Mouse (Mus musculus) liver, embryonic 15.5 days (tissue): Measurements from ENCODE around the gene Rasgef1b. TPM values are rescaled to one million over a fixed set of nuclear protein-coding genes. Genes with fewer than 3 reads are reported as not detected.
A peak's percentile ranks its signal among the peaks of the same experiment; 100 is the strongest.

ENCODE experiments used
- ATAC-seq: fragments of 200-750 bp; cut with Nextera tagmentation; 2 replicates; pipeline ENCODE4 v1.8.0; 2017; ENCODE audit warnings: moderate number of reproducible peaks, mild to moderate bottlenecking, moderate library complexity; ENCODE audit not compliant: insufficient read depth
- H3K27ac ChIP-seq: fragments of 300-500 bp; sonication (generic); replicated peaks from 2 replicates; pipeline ENCODE4 v1.5.1; 2015; ENCODE audit warnings: mild to moderate bottlenecking, inconsistent platforms
- H3K27me3 ChIP-seq: fragments of 300-500 bp; sonication (generic); 2 replicates; pipeline ENCODE4 v1.6.1; 2015; ENCODE audit warnings: mild to moderate bottlenecking, inconsistent platforms
- H3K36me3 ChIP-seq: fragments of 300-500 bp; sonication (generic); replicated peaks from 2 replicates; pipeline ENCODE4 v1.6.1; 2015; ENCODE audit warnings: moderate library complexity, mild to moderate bottlenecking, inconsistent platforms
- H3K4me1 ChIP-seq: fragments of 300-500 bp; sonication (generic); replicated peaks from 2 replicates; pipeline ENCODE4 v1.6.1; 2015; ENCODE audit warnings: inconsistent platforms
- H3K4me2 ChIP-seq: fragments of 300-500 bp; sonication (generic); 2 replicates; pipeline ENCODE4 v1.6.1; 2015; ENCODE audit warnings: moderate library complexity, mild to moderate bottlenecking, inconsistent platforms
- H3K4me3 ChIP-seq: fragments of 300-500 bp; sonication (generic); replicated peaks from 2 replicates; pipeline ENCODE4 v1.5.1; 2015; ENCODE audit warnings: mild to moderate bottlenecking, inconsistent platforms
- H3K9ac ChIP-seq: fragments of 300-500 bp; sonication (generic); 2 replicates; pipeline ENCODE4 v1.6.1; 2015; ENCODE audit warnings: moderate library complexity, mild to moderate bottlenecking, inconsistent platforms
- H3K9me3 ChIP-seq: fragments of 300-500 bp; sonication (generic); replicated peaks from 2 replicates; pipeline ENCODE4 v1.6.1; 2016; ENCODE audit warnings: inconsistent platforms
- WGBS: fragments of 180-500 bp; shearing (Covaris S2); methylation state at CpG from one replicate; pipeline ENCODE4 v1.1.7; 2015; ENCODE audit warnings: mixed read lengths; ENCODE audit not compliant: insufficient replicate concordance; 5-methylcytosine and 5-hydroxymethylcytosine counted together
- polyA plus RNA-seq: library from polyadenylated mRNA; unstranded; fragments of >200 nt; fragmentation: Nextera tagmentation; extraction: Ambion mirVana; gene quantifications from 2 replicates; pipeline ENCODE4 v1.2.1, GENCODE M21; 2015

Rasgef1b gene
- polyA plus RNA-seq = 7.3 and 8.7 TPM in 2 replicates

DNA sequence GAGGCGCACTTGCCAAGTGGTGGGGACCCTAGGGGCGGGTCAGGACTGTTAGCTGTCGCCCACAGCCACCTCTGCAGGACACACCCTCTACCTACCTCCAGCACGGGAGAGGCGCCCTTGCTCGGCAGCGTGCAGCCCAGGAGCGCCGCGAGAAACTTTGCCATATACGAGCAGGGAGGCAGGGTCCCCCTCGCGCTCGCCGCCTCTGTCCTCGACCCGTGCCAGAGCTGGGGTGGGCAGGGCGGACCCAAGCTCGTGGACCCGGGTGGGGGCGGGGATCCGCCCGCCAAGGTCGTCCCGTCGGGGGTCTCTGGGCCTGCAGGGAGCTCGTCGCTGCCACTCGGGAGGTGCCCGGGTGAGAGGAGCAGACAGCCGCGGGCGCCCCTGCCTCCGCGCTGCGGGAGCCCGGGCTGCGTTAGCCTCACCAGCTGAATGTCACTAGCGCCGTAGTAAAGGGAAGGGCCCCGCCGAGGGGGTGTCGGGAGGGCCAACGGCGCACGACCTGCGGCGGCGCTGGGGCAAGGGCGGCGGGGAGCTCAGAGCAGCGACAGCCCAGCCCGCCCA lies at the start of gene Rasgef1b:
Rasgef1b (minus strand) TSS at position 417 of the 564 bp plus-strand sequence.
- H3K9ac ChIP-seq = no peak within 1 kb of the TSS
- H3K27me3 ChIP-seq = peaks cover 64% of the 10 kb centered on the region
- no peak within 1 kb of the TSS for H3K27ac ChIP-seq
- no peak for ATAC-seq
- no peaks in the 10 kb centered on the region for H3K9me3 ChIP-seq
- no peaks in the 10 kb centered on the region; the same call in 1 of the 2 replicates for H3K4me1 ChIP-seq
- H3K4me2 ChIP-seq = peak within 1 kb of the TSS; percentile 74
- H3K36me3 ChIP-seq = no peaks in the 10 kb centered on the region
- under 1% methylated on average over 52 of the region's 53 CpGs for WGBS
- peak within 1 kb of the TSS; percentile 52 for H3K4me3 ChIP-seq

GRCm38 (mm10) chr5:99775342-99775741 lies 46.5 kb upstream of the Rasgef1b start:
- H3K36me3 ChIP-seq = no peaks in the 10 kb centered on the region
- no peak overlapping the region for H3K9ac ChIP-seq
- H3K27ac ChIP-seq = no peak overlapping the region
- H3K9me3 ChIP-seq = no peaks in the 10 kb centered on the region
- no peak overlapping the region for H3K4me2 ChIP-seq
- 76% methylated on average over 16 of the region's 16 CpGs for WGBS
- no peaks in the 10 kb centered on the region for H3K27me3 ChIP-seq
- H3K4me1 ChIP-seq = no peaks in the 10 kb centered on the region
- ATAC-seq = no peak
- H3K4me3 ChIP-seq = no peak overlapping the region

DNA sequence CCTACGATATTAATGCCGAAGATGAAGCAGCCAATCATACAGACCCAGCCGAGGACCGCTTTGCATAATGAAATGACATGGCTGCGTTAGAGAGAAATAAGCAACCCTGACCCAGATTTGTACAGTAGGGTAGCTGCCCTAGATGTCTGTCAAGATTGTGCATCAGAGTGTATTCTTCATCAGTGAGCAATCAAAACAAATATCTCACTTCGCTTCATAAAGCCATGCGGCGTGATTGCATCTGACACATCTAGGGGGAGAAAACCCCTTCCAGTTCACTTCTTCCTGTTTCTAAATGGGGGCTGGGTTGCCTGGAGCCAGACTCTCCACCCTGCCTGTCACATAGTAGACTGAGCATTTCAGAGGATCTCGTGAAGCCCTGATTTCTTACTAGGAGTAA lies 44.4 kb upstream of the Rasgef1b start:
- Histone ChIP-seq H3K27me3 (no peaks in the 10 kb centered on the region), H3K4me2 (no peak overlapping the region), H3K9ac (no peak overlapping the region), H3K4me1 (no peaks in the 10 kb centered on the region), H3K36me3 (no peaks in the 10 kb centered on the region), H3K4me3 (no peak overlapping the region), H3K9me3 (no peaks in the 10 kb centered on the region), H3K27ac (no peak overlapping the region)
- WGBS = 73% methylated on average over 9 of the region's 9 CpGs
- ATAC-seq = no peak

- H3K36me3 ChIP-seq = no peaks in the 10 kb centered on the region
- H3K9ac ChIP-seq = no peak overlapping the region
- ATAC-seq = no peak
- no peak overlapping the region for H3K27ac ChIP-seq
- no peak overlapping the region for H3K4me2 ChIP-seq
- H3K9me3 ChIP-seq = no peaks in the 10 kb centered on the region
- H3K4me1 ChIP-seq = no peaks in the 10 kb centered on the region
- H3K27me3 ChIP-seq = no peaks in the 10 kb centered on the region
- 54% methylated on average over 3 of the region's 3 CpGs for WGBS
- no peak overlapping the region for H3K4me3 ChIP-seq
Observed at GRCm38 (mm10) chr5:99764246-99764645, 35.4 kb upstream of the Rasgef1b start.

- no peak overlapping the region for H3K4me2 ChIP-seq
- no peaks in the 10 kb centered on the region for H3K4me1 ChIP-seq
- no peaks in the 10 kb centered on the region for H3K9me3 ChIP-seq
- no peak overlapping the region for H3K4me3 ChIP-seq
- WGBS = 71% methylated on average over 5 of the region's 5 CpGs
- H3K36me3 ChIP-seq = no peaks in the 10 kb centered on the region
- no peaks in the 10 kb centered on the region for H3K27me3 ChIP-seq
- no peak overlapping the region for H3K9ac ChIP-seq
- ATAC-seq = no peak
- no peak overlapping the region for H3K27ac ChIP-seq
Observed at GRCm38 (mm10) chr5:99758859-99759258, 30.0 kb upstream of the Rasgef1b start.

DNA sequence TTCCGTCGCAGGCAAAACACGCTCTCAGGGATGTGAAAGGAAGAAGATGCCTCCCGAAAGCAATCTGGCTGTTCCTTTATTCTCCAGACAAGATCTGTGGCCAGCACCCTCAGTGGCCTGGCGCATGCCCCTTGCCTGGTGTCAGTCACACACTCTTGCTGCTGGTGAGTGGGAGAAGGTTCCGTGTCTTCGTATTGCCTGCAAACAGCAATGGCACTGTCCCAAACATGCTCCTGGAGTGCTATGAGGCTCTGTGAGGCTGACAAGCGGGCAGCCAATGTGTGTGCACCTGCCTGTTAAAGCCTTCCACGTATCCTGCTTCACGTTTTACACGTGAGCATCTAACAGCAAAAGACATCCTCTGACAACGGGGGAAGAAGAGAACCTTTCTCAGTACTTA lies 25.0 kb upstream of the Rasgef1b start:
- Histone ChIP-seq H3K9me3 (no peaks in the 10 kb centered on the region), H3K36me3 (no peaks in the 10 kb centered on the region), H3K27ac (no peak overlapping the region), H3K27me3 (no peaks in the 10 kb centered on the region), H3K4me1 (no peaks in the 10 kb centered on the region), H3K4me2 (no peak overlapping the region), H3K4me3 (no peak overlapping the region), H3K9ac (no peak overlapping the region)
- WGBS = 63% methylated on average over 12 of the region's 12 CpGs
- ATAC-seq = no peak

GRCm38 (mm10) chr5:99753368-99753767 lies 24.5 kb upstream of the Rasgef1b start:
- ATAC-seq = no peak
- no peak overlapping the region for H3K4me2 ChIP-seq
- H3K27ac ChIP-seq = no peak overlapping the region
- no peak overlapping the region for H3K4me3 ChIP-seq
- no peaks in the 10 kb centered on the region for H3K36me3 ChIP-seq
- H3K4me1 ChIP-seq = no peaks in the 10 kb centered on the region
- H3K27me3 ChIP-seq = no peaks in the 10 kb centered on the region
- no peak overlapping the region for H3K9ac ChIP-seq
- WGBS = 75% methylated on average over 13 of the region's 13 CpGs
- no peaks in the 10 kb centered on the region for H3K9me3 ChIP-seq

DNA sequence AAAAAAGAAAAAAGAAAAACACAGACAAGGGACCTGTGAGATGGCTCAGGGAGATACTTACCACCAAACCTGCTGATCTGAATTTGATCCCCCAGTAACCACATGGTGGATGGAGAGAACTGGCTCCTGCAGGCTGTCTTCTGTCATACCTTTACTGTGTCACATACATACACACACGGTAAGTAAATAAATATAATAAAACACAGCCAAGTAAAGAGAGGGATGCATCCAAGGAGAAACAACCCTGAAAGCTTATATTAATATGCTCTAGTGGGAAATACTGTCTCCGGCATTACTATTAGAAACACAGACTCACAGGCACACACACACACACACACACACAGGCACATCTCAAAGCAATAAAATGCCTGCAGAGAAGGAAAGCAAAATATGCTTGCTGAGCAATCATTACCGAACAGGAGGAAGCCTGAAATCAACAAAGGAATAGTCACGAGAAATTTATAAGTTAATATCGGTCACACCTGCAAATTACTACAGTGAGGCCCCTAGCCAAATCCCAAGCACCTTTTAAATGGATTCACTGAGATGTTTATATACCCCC lies 23.9 kb upstream of the Rasgef1b start:
- 68% methylated on average over 5 of the region's 5 CpGs for WGBS

DNA sequence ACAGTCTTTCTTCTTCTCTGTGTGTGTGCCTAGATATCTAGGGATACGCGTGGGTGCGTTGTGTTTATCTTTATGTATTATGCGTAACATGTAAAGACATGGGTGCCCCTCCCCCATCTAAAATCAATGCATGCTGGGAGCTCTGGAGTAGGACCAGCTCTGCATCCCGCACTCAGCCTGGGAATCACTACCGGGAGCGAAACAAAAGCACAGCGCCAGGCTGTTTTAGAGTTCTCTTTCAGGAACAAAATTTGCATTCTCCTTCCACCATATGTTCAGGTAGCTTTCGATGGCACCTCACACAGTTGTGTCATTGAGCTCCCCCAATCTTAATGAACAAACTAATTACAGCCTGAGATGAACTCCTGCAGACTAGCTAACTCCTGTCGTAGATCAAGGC lies 19.6 kb upstream of the Rasgef1b start:
- Histone ChIP-seq H3K4me3 (no peak overlapping the region), H3K27ac (no peak overlapping the region), H3K9me3 (no peaks in the 10 kb centered on the region), H3K27me3 (no peaks in the 10 kb centered on the region), H3K4me2 (no peak overlapping the region), H3K4me1 (no peaks in the 10 kb centered on the region), H3K36me3 (no peaks in the 10 kb centered on the region), H3K9ac (no peak overlapping the region)
- 68% methylated on average over 10 of the region's 10 CpGs for WGBS
- ATAC-seq = no peak

More for the DNA sequence above, 23.9 kb upstream of the Rasgef1b start:
- H3K9ac ChIP-seq = no peak overlapping the region
- no peaks in the 10 kb centered on the region for H3K27me3 ChIP-seq
- ATAC-seq = no peak
- no peaks in the 10 kb centered on the region for H3K9me3 ChIP-seq
- H3K4me3 ChIP-seq = no peak overlapping the region
- no peak overlapping the region for H3K27ac ChIP-seq
- H3K36me3 ChIP-seq = no peaks in the 10 kb centered on the region
- no peaks in the 10 kb centered on the region for H3K4me1 ChIP-seq
- H3K4me2 ChIP-seq = no peak overlapping the region

DNA sequence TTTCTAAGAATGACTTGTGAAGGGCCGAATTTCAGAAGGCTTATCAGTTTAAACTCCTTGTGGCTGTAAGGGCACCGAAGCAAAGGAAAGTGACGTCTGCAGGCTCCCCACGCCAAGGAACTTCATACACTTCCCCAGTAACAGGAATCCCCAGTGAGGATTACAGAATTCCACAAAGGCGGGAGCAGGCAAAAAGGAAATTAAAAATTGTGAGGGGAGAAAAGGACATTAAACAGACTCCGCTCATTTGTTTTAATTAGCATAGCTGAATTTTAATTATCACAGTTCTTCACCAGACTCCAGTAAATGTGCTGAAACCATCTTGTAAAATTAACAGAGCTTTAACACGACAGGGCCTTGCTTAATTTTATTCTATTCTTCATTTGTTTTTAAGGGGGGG lies 17.2 kb upstream of the Rasgef1b start:
- ATAC-seq = no peak

DNA sequence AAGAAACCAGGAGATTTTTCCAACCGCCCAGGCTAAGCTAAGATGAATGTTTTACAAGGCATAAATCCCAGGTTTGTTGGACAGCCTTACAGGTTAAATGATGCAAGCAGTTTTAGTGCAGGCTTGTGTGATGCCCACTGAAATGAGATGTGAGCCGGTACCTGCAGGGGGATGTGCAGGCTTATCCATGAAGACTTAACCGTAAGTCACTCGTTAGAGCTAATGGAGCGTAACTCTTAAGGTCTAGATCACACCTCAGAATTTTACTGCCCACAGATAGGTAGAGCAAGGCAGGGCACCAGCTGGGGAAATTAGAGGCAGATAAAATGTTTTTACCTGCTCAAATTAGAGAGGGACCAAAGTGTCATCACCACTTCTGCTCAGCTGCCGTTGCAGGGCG lies 14.0 kb upstream of the Rasgef1b start:
- H3K4me3 ChIP-seq = no peak overlapping the region
- H3K4me1 ChIP-seq = no peaks in the 10 kb centered on the region
- H3K27me3 ChIP-seq = no peaks in the 10 kb centered on the region
- H3K9me3 ChIP-seq = no peaks in the 10 kb centered on the region
- no peak overlapping the region for H3K9ac ChIP-seq
- H3K4me2 ChIP-seq = no peak overlapping the region
- no peaks in the 10 kb centered on the region for H3K36me3 ChIP-seq
- ATAC-seq = no peak
- no peak overlapping the region for H3K27ac ChIP-seq
- 79% methylated on average over 7 of the region's 7 CpGs for WGBS

More for the DNA sequence above, 17.2 kb upstream of the Rasgef1b start:
- H3K4me2 ChIP-seq = no peak overlapping the region
- H3K9ac ChIP-seq = no peak overlapping the region
- no peak overlapping the region for H3K4me3 ChIP-seq
- WGBS = 48% methylated on average over 7 of the region's 7 CpGs
- no peaks in the 10 kb centered on the region for H3K4me1 ChIP-seq
- H3K9me3 ChIP-seq = no peaks in the 10 kb centered on the region
- no peaks in the 10 kb centered on the region for H3K27me3 ChIP-seq
- H3K27ac ChIP-seq = no peak overlapping the region
- H3K36me3 ChIP-seq = no peaks in the 10 kb centered on the region

- H3K27ac ChIP-seq = no peak overlapping the region
- no peak overlapping the region for H3K4me2 ChIP-seq
- no peaks in the 10 kb centered on the region for H3K4me1 ChIP-seq
- H3K27me3 ChIP-seq = no peaks in the 10 kb centered on the region
- no peak overlapping the region for H3K9ac ChIP-seq
- no peak overlapping the region for H3K4me3 ChIP-seq
- 43% methylated on average over 8 of the region's 8 CpGs for WGBS
- ATAC-seq = no peak
- H3K36me3 ChIP-seq = no peaks in the 10 kb centered on the region
- H3K9me3 ChIP-seq = no peaks in the 10 kb centered on the region
Observed at GRCm38 (mm10) chr5:99742056-99742455, 13.2 kb upstream of the Rasgef1b start.
